Mouse (Mus musculus) hindbrain, postnatal 0 days (tissue): ENCODE data around the gene Olfr1359. TPM values are rescaled to one million over a fixed set of nuclear protein-coding genes. Genes with fewer than 3 reads are reported as not detected.
"Not testable (repeated sequence)": the region's sequence is repeated elsewhere in the genome, so short reads cannot be mapped to it uniquely, and the experiment has no call there.

Experiments
- ATAC-seq: fragments of 200-750 bp; cut with Nextera tagmentation; 2 replicates; pipeline ENCODE4 v1.8.0; 2017; ENCODE audit warnings: mild to moderate bottlenecking, moderate TSS enrichment, moderate library complexity
- DNase-seq: peaks from one replicate; pipeline ENCODE4 v3.0.0-alpha.2; 2015; ENCODE audit warnings: low spot score
- H3K27ac ChIP-seq: fragments of 300-500 bp; sonication (generic); 2 replicates; pipeline ENCODE4 v1.5.1; 2014; ENCODE audit warnings: mild to moderate bottlenecking
- H3K27me3 ChIP-seq: fragments of 300-500 bp; sonication (generic); 2 replicates; pipeline ENCODE4 v1.6.1; 2014; ENCODE audit warnings: low read length, mixed read lengths; ENCODE audit not compliant: insufficient read depth
- H3K36me3 ChIP-seq: fragments of 300-500 bp; sonication (generic); 2 replicates; pipeline ENCODE4 v1.6.1; 2014; ENCODE audit warnings: low read length, mixed read lengths; ENCODE audit not compliant: insufficient read depth
- H3K4me1 ChIP-seq: fragments of 300-500 bp; sonication (generic); 2 replicates; pipeline ENCODE4 v1.6.1; 2014; ENCODE audit warnings: antibody characterized with exemption, low read length, mixed read lengths; ENCODE audit not compliant: insufficient read depth
- H3K4me2 ChIP-seq: fragments of 300-500 bp; sonication (generic); 2 replicates; pipeline ENCODE4 v1.6.1; 2014; ENCODE audit warnings: low read depth, mild to moderate bottlenecking, low read length, moderate library complexity, mixed read lengths
- H3K4me3 ChIP-seq: fragments of 300-500 bp; sonication (generic); 2 replicates; pipeline ENCODE4 v1.5.1; 2014; ENCODE audit warnings: low read length
- H3K9ac ChIP-seq: fragments of 300-500 bp; sonication (generic); replicated peaks from 2 replicates; pipeline ENCODE4 v1.6.1; 2014; ENCODE audit warnings: mild to moderate bottlenecking, low read length, moderate library complexity, mixed read lengths
- H3K9me3 ChIP-seq: fragments of 300-500 bp; sonication (generic); 2 replicates; pipeline ENCODE4 v1.6.1; 2016; ENCODE audit warnings: low read length, mixed read lengths
- CTCF ChIP-seq: IDR thresholded peaks from 2 replicates; pipeline ENCODE4 v1.5.1; 2016; ENCODE audit warnings: antibody characterized with exemption, control low read depth, low read depth
- WGBS: fragments of 180-500 bp; shearing (Covaris S2); extraction: QIAGEN DNeasy Blood & Tissue Kit; methylation state at CpG from one replicate; pipeline ENCODE4 v1.1.7; 2014; 5-methylcytosine and 5-hydroxymethylcytosine counted together
- polyA plus RNA-seq: library from polyadenylated mRNA; unstranded; fragments of >200 nt; fragmentation: Nextera tagmentation; extraction: Ambion mirVana; gene quantifications from 2 replicates; pipeline ENCODE4 v1.2.1, GENCODE M21; 2015
- total RNA-seq: library from RNA; depleted of rRNA; stranded (reverse); fragments of >200 nt; gene quantifications from 2 replicates; pipeline ENCODE4 v1.2.3, GENCODE M21; 2014

The Olfr1359 gene
- total and polyA plus RNA-seq, 2 experiments from 2014 or later: not detected

GRCm38 (mm10) chr13:21727948-21728572 is 30.1 kb downstream of the Olfr1359 start:
- Histone ChIP-seq H3K27ac (no peak overlapping the region), H3K9me3 (no peaks in the 10 kb centered on the region), H3K27me3 (no peaks in the 10 kb centered on the region), H3K9ac (no peak overlapping the region), H3K4me1 (no peaks in the 10 kb centered on the region), H3K36me3 (no peaks in the 10 kb centered on the region), H3K4me3 (no peak overlapping the region), H3K4me2 (no peak overlapping the region)
- no peak for ATAC-seq
- no peak for TF ChIP-seq CTCF
- WGBS: 27% methylated on average over 11 of the region's 11 CpGs
- DNase-seq: no peak

DNA sequence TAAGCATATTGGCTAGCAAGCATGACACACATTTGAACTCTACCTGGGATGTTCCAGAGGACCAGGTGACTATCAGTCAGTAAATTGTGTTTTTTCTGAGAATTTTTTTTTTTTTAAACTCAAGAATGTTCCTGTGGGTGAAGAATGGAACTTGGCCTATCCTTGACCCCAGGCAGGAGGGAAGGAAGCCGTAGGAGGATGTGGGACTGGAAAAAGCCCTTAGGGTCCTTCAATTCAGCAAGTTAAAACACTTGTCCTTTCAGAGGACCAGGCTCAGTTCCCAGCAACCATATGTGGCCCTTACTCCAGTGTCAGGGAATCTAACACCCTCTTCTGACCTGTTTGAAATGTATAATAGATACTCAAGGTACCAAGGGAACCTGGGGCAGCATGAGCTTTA is 31.6 kb downstream of the Olfr1359 start:
- Histone ChIP-seq H3K4me3 (no peak overlapping the region), H3K4me2 (no peak overlapping the region), H3K9ac (no peak overlapping the region), H3K27me3 (no peaks in the 10 kb centered on the region), H3K36me3 (no peaks in the 10 kb centered on the region), H3K4me1 (no peaks in the 10 kb centered on the region), H3K9me3 (no peaks in the 10 kb centered on the region), H3K27ac (no peak overlapping the region)
- DNase-seq (no peak), ATAC-seq (no peak)
- TF ChIP-seq CTCF: no peak
- WGBS: 74% methylated on average over 1 of the region's 1 CpGs

- WGBS: 58% methylated on average over 5 of the region's 5 CpGs
- no peaks in the 10 kb centered on the region for H3K27me3 ChIP-seq
- H3K4me1 ChIP-seq: no peaks in the 10 kb centered on the region; the same call in 1 of the 2 replicates
- no peaks in the 10 kb centered on the region for H3K9me3 ChIP-seq
- ATAC-seq (peak; percentile 19), DNase-seq (no peak)
- H3K36me3 ChIP-seq: no peaks in the 10 kb centered on the region
- peak; percentile 39 for TF ChIP-seq CTCF
- H3K4me3 ChIP-seq: no peak overlapping the region
- no peak overlapping the region for H3K4me2 ChIP-seq
- H3K27ac ChIP-seq: peak overlapping the region; percentile 83; the same call in 1 of the 2 replicates
- H3K9ac ChIP-seq: no peak overlapping the region
Measured at GRCm38 (mm10) chr13:21733466-21733865, 35.6 kb downstream of the Olfr1359 start.

- Histone ChIP-seq H3K27me3 (no peaks in the 10 kb centered on the region), H3K9me3 (no peaks in the 10 kb centered on the region), H3K4me2 (peak overlapping the region; percentile 74), H3K9ac (peak overlapping the region; percentile 58), H3K4me3 (peak overlapping the region; percentile 47), H3K36me3 (no peaks in the 10 kb centered on the region), H3K27ac (peak overlapping the region; percentile 83), H3K4me1 (no peaks in the 10 kb centered on the region; the same call in 1 of the 2 replicates)
- under 1% methylated on average over 21 of the region's 21 CpGs for WGBS
- DNase-seq: peak; percentile 95
- peak; percentile 91 for TF ChIP-seq CTCF
- peak; percentile 86 for ATAC-seq
Measured at GRCm38 (mm10) chr13:21734010-21734905, 36.3 kb downstream of the Olfr1359 start.

DNA sequence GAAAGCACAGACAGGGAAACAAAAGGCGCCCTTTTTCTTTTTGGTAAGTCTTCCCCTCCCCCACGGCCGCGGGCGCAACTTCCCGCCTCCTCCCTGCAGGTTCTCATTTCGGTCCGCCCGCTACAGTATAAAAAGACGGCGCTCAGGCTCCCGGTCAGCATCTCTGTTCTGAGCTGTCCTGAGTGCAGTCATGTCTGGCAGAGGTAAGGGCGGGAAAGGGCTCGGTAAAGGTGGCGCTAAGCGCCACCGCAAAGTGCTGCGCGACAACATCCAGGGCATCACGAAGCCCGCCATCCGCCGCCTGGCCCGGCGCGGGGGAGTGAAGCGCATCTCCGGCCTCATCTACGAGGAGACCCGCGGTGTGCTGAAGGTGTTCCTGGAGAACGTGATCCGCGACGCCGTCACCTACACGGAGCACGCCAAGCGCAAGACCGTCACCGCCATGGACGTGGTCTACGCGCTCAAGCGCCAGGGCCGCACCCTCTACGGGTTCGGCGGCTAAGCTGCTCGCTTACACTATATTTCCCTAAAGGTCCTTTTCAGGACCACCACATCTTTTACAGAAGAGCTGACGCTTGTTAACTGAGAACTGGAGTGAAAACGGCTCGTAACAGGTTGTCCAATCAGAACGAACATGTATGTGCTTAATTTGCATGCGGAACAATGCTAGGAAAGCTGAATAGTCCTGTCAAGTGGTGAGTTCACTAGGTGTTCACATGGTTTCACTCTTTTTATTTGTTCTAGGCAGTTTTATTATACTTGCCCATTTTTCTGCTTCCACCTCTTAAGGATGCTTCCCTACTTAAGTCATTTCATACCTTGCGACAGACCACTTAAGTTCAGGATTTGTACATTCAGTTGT is 37.2 kb downstream of the Olfr1359 start, which contains the start of gene Hist1h4j:
Hist1h4j (plus strand) TSS at position 159 of the 862 bp plus-strand sequence.
- H3K27me3 ChIP-seq, H3K9me3 ChIP-seq, H3K36me3 ChIP-seq, H3K4me1 ChIP-seq: not testable (repeated sequence)
- Histone ChIP-seq H3K4me3 (peak within 1 kb of the TSS; percentile 47), H3K4me2 (peak within 1 kb of the TSS; percentile 74), H3K27ac (peak within 1 kb of the TSS; percentile 83), H3K9ac (peak within 1 kb of the TSS; percentile 58)
- ATAC-seq (peak; percentile 90), DNase-seq (peak; percentile 92)
- under 1% methylated on average over 43 of the region's 56 CpGs for WGBS

DNA sequence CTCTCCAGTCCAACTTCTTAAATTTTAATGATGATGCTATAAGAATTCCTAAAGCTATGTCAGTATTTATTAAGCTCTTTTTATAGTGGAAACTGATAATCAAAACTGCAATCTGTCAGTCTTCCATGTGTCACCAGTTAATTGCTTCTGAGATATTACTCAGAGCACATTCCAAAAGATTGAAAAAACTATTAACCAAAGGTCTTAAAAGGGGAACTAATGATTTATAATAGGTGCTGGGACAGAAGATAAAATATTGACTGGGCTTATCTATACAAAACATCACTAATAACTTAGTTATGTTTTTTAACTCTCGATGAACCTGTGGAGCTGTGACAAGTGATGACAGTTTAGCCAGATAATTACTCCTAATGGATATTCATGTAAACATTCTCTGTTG is 47.1 kb downstream of the Olfr1359 start:
- Histone ChIP-seq H3K4me1 (no peaks in the 10 kb centered on the region), H3K4me3 (no peak overlapping the region), H3K9me3 (no peaks in the 10 kb centered on the region), H3K27me3 (no peaks in the 10 kb centered on the region), H3K36me3 (no peaks in the 10 kb centered on the region), H3K4me2 (no peak overlapping the region), H3K9ac (no peak overlapping the region), H3K27ac (no peak overlapping the region)
- DNase-seq: no peak
- WGBS: 94% methylated on average over 1 of the region's 1 CpGs
- TF ChIP-seq CTCF: no peak
- ATAC-seq: no peak
